Mouse (Mus musculus) neural tube, embryonic 14.5 days (tissue): ENCODE data around the gene Tjp3. TPM values are rescaled to one million over a fixed set of nuclear protein-coding genes. Genes with fewer than 3 reads are reported as not detected.

Experiments used
- ATAC-seq: fragments of 200-750 bp; cut with Nextera tagmentation; 2 replicates; pipeline ENCODE4 v1.8.0; 2017; ENCODE audit warnings: low read depth, mild to moderate bottlenecking, moderate TSS enrichment, moderate library complexity
- H3K27ac ChIP-seq: fragments of 300-500 bp; sonication (generic); 2 replicates; pipeline ENCODE4 v1.5.1; 2014; ENCODE audit warnings: low read depth, mild to moderate bottlenecking, control low read depth, low read length, moderate library complexity, mixed read lengths
- H3K27me3 ChIP-seq: fragments of 300-500 bp; sonication (generic); 2 replicates; pipeline ENCODE4 v1.6.1; 2014; ENCODE audit warnings: low read length; ENCODE audit not compliant: control insufficient read depth, insufficient read depth
- H3K36me3 ChIP-seq: fragments of 300-500 bp; sonication (generic); 2 replicates; pipeline ENCODE4 v1.6.1; 2014; ENCODE audit warnings: low read length, mixed read lengths; ENCODE audit not compliant: control insufficient read depth, insufficient read depth
- H3K4me1 ChIP-seq: fragments of 300-500 bp; sonication (generic); 2 replicates; pipeline ENCODE4 v1.6.1; 2014; ENCODE audit warnings: low read length; ENCODE audit not compliant: control insufficient read depth, insufficient read depth
- H3K4me2 ChIP-seq: fragments of 300-500 bp; sonication (generic); 2 replicates; pipeline ENCODE4 v1.6.1; 2014; ENCODE audit warnings: mild to moderate bottlenecking, low read depth, low read length, control low read depth
- H3K4me3 ChIP-seq: fragments of 300-500 bp; sonication (generic); 2 replicates; pipeline ENCODE4 v1.5.1; 2014; ENCODE audit warnings: low read depth, low read length, control low read depth, mixed read lengths
- H3K9ac ChIP-seq: fragments of 300-500 bp; sonication (generic); replicated peaks from 2 replicates; pipeline ENCODE4 v1.6.1; 2014; ENCODE audit warnings: low read depth, mild to moderate bottlenecking, control low read depth, low read length, mixed read lengths
- H3K9me3 ChIP-seq: fragments of 300-500 bp; sonication (generic); 2 replicates; pipeline ENCODE4 v1.6.1; 2016; ENCODE audit warnings: low read length; ENCODE audit not compliant: control insufficient read depth
- WGBS: fragments of 180-500 bp; shearing (Covaris S2); extraction: QIAGEN DNeasy Blood & Tissue Kit; methylation state at CpG from one replicate; pipeline ENCODE4 v1.1.7; 2014; 5-methylcytosine and 5-hydroxymethylcytosine counted together
- polyA plus RNA-seq: library from polyadenylated mRNA; unstranded; fragments of >200 nt; fragmentation: Nextera tagmentation; extraction: Ambion mirVana; gene quantifications from 2 replicates; pipeline ENCODE4 v1.2.1, GENCODE M21; 2014

Tjp3 gene
- polyA plus RNA-seq, 1 experiment from 2014 or later, result 2.6 TPM

GRCm38 (mm10) chr10:81328386-81328785 is 37.0 kb upstream of the Tjp3 start, which contains the start of gene Tbxa2r:
Tbxa2r (plus strand) TSS chr10:81328731.
- Histone ChIP-seq H3K27ac (no peak within 1 kb of the TSS), H3K4me2 (no peak within 1 kb of the TSS)

GRCm38 (mm10) chr10:81327959-81328358 is 36.6 kb upstream of the Tjp3 start:
- H3K9ac ChIP-seq, result no peak overlapping the region
- ATAC-seq, result no peak
- no peak overlapping the region for H3K27ac ChIP-seq
- peaks cover 41% of the 10 kb centered on the region for H3K36me3 ChIP-seq
- 53% methylated on average over 2 of the region's 2 CpGs for WGBS
- no peaks in the 10 kb centered on the region for H3K4me1 ChIP-seq
- no peak overlapping the region for H3K4me2 ChIP-seq
- H3K9me3 ChIP-seq, result no peaks in the 10 kb centered on the region
- H3K27me3 ChIP-seq, result 0 out of 2 replicates have a peak, but pooled peaks cover 4% of the 10 kb centered on the region
- H3K4me3 ChIP-seq, result no peak overlapping the region

More at GRCm38 (mm10) chr10:81328386-81328785, 37.0 kb upstream of the Tjp3 start, which contains the start of gene Tbxa2r:
- Histone ChIP-seq H3K4me3 (no peak within 1 kb of the TSS), H3K27me3 (0 out of 2 replicates have a peak, but pooled peaks cover 4% of the 10 kb centered on the region), H3K9me3 (no peaks in the 10 kb centered on the region), H3K9ac (no peak within 1 kb of the TSS), H3K36me3 (peaks cover 37% of the 10 kb centered on the region), H3K4me1 (no peaks in the 10 kb centered on the region)
- WGBS, result 11% methylated on average over 10 of the region's 10 CpGs
- ATAC-seq, result no peak

GRCm38 (mm10) chr10:81326858-81327257 is 35.5 kb upstream of the Tjp3 start:
- no peak overlapping the region for H3K4me3 ChIP-seq
- H3K9ac ChIP-seq, result no peak overlapping the region
- no peaks in the 10 kb centered on the region for H3K9me3 ChIP-seq
- H3K36me3 ChIP-seq, result peaks cover 44% of the 10 kb centered on the region
- WGBS, result 79% methylated on average over 6 of the region's 6 CpGs
- peaks cover 3% of the 10 kb centered on the region for H3K4me1 ChIP-seq
- no peaks in the 10 kb centered on the region for H3K27me3 ChIP-seq
- ATAC-seq, result no peak
- H3K27ac ChIP-seq, result no peak overlapping the region
- no peak overlapping the region for H3K4me2 ChIP-seq

GRCm38 (mm10) chr10:81325781-81326180 is 34.4 kb upstream of the Tjp3 start:
- H3K27ac ChIP-seq, result no peak overlapping the region
- WGBS, result 96% methylated on average over 18 of the region's 18 CpGs
- no peak overlapping the region for H3K9ac ChIP-seq
- ATAC-seq, result no peak
- H3K36me3 ChIP-seq, result peaks cover 44% of the 10 kb centered on the region
- 0 out of 2 replicates have a peak, but pooled peaks cover 2% of the 10 kb centered on the region for H3K27me3 ChIP-seq
- no peaks in the 10 kb centered on the region for H3K9me3 ChIP-seq
- H3K4me1 ChIP-seq, result peaks cover 6% of the 10 kb centered on the region
- H3K4me2 ChIP-seq, result no peak overlapping the region
- no peak overlapping the region for H3K4me3 ChIP-seq

- H3K4me2 ChIP-seq, result no peak overlapping the region
- WGBS, result 91% methylated on average over 21 of the region's 21 CpGs
- ATAC-seq, result no peak
- no peak overlapping the region for H3K9ac ChIP-seq
- no peaks in the 10 kb centered on the region for H3K9me3 ChIP-seq
- H3K27me3 ChIP-seq, result 0 out of 2 replicates have a peak, but pooled peaks cover 2% of the 10 kb centered on the region
- H3K36me3 ChIP-seq, result peaks cover 44% of the 10 kb centered on the region
- no peak overlapping the region for H3K4me3 ChIP-seq
- no peak overlapping the region for H3K27ac ChIP-seq
- peaks cover 6% of the 10 kb centered on the region for H3K4me1 ChIP-seq
Observed at GRCm38 (mm10) chr10:81325176-81325575, 33.8 kb upstream of the Tjp3 start.

- no peak overlapping the region for H3K4me2 ChIP-seq
- WGBS, result 96% methylated on average over 18 of the region's 18 CpGs
- H3K36me3 ChIP-seq, result peaks cover 44% of the 10 kb centered on the region
- 0 out of 2 replicates have a peak overlapping the region, but pooled peaks have one; percentile 11 for H3K9ac ChIP-seq
- no peak overlapping the region for H3K4me3 ChIP-seq
- no peak overlapping the region for H3K27ac ChIP-seq
- H3K27me3 ChIP-seq, result 0 out of 2 replicates have a peak, but pooled peaks cover 2% of the 10 kb centered on the region
- H3K4me1 ChIP-seq, result peaks cover 16% of the 10 kb centered on the region
- no peaks in the 10 kb centered on the region for H3K9me3 ChIP-seq
- ATAC-seq, result no peak
Observed at GRCm38 (mm10) chr10:81323791-81324530, 32.6 kb upstream of the Tjp3 start.

GRCm38 (mm10) chr10:81323141-81323775 is 31.9 kb upstream of the Tjp3 start:
- 95% methylated on average over 23 of the region's 23 CpGs for WGBS
- no peak for ATAC-seq

GRCm38 (mm10) chr10:81322444-81322843 is 31.1 kb upstream of the Tjp3 start:
- Histone ChIP-seq H3K4me2 (no peak overlapping the region), H3K27ac (no peak overlapping the region), H3K27me3 (0 out of 2 replicates have a peak, but pooled peaks cover 2% of the 10 kb centered on the region), H3K9me3 (no peaks in the 10 kb centered on the region), H3K4me1 (peaks cover 19% of the 10 kb centered on the region), H3K9ac (no peak overlapping the region), H3K4me3 (no peak overlapping the region), H3K36me3 (peaks cover 56% of the 10 kb centered on the region)
- 98% methylated on average over 27 of the region's 27 CpGs for WGBS
- ATAC-seq, result no peak

More at GRCm38 (mm10) chr10:81323141-81323775, 31.9 kb upstream of the Tjp3 start:
- Histone ChIP-seq H3K4me2 (no peak overlapping the region), H3K9me3 (no peaks in the 10 kb centered on the region), H3K4me3 (no peak overlapping the region), H3K36me3 (peaks cover 50% of the 10 kb centered on the region), H3K4me1 (peaks cover 19% of the 10 kb centered on the region), H3K27me3 (0 out of 2 replicates have a peak, but pooled peaks cover 2% of the 10 kb centered on the region), H3K27ac (no peak overlapping the region), H3K9ac (0 out of 2 replicates have a peak overlapping the region, but pooled peaks have one; percentile 11)

GRCm38 (mm10) chr10:81321436-81321835 is 30.1 kb upstream of the Tjp3 start:
- Histone ChIP-seq H3K4me3 (peak overlapping the region; percentile 84), H3K4me1 (peaks cover 19% of the 10 kb centered on the region), H3K4me2 (peak overlapping the region; percentile 80), H3K36me3 (peaks cover 49% of the 10 kb centered on the region), H3K27me3 (0 out of 2 replicates have a peak, but pooled peaks cover 2% of the 10 kb centered on the region), H3K27ac (peak overlapping the region; percentile 92), H3K9ac (peak overlapping the region; percentile 76), H3K9me3 (no peaks in the 10 kb centered on the region)
- WGBS, result 3% methylated on average over 17 of the region's 20 CpGs
- ATAC-seq, result peak; percentile 2
